Mouse (Mus musculus): ENCODE data around the gene Mocs3.

Mocs3 gene

DNA sequence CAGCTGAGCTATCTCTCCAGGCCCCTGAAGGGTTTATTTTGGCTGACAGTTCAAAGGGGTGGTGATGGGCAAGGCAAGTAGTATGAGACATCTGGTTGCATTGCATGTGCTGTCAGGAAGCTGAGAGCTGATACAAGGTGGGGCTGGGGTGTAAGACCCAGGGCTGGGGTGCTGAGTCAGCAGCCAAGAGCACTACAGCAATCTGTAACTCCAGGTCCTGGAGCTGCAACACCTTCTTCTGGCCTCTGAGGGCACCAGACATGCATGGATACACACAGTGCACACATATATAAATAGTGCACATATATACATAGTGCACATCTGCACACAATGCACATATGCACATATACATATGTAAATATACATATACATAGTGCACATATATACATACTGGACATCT is 12.4 kb downstream of the Mocs3 start:
- no peak for DNase-seq (ENCODE audit: low read depth)

DNA sequence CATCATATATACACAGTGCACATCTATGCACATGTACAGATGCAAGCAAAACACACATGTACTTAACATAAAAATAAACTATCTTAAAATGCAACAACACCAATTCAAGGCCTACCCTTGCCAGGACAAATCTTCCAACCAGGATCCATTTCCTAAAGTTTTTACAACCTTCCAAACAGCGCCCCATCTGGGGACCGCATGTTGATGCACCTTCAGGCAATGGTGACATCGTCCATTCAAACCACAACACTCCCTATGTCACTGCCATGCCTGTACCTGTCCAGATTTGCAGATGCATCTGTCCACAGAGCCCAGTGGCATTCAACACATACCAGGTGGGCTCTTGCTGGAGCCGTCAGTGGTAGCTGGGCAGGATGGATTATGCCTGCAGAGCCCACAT is 12.9 kb downstream of the Mocs3 start:
- no peak for DNase-seq (ENCODE audit: low read depth)

DNA sequence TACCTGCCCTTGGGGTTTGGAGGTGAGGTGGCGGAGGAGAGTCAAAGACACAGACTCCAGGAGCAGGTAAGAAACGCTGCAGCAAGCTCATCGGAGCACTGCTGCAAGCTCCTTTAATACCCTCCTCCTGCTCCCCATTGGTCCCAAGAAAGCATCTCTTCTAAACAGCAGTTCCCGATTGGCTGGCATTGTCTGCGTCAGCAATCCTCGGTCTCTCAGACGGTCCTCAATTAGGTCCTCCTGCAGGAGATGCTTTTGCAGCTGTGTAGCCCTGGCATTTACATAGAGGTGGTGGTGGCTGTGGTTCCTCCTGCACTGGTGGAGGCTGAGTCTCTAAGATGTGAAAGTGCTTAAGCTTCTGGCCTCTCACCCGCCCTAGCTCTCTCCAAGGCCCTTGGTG is 15.1 kb downstream of the Mocs3 start:
- DNase-seq (ENCODE audit: low read depth), result no peak

DNA sequence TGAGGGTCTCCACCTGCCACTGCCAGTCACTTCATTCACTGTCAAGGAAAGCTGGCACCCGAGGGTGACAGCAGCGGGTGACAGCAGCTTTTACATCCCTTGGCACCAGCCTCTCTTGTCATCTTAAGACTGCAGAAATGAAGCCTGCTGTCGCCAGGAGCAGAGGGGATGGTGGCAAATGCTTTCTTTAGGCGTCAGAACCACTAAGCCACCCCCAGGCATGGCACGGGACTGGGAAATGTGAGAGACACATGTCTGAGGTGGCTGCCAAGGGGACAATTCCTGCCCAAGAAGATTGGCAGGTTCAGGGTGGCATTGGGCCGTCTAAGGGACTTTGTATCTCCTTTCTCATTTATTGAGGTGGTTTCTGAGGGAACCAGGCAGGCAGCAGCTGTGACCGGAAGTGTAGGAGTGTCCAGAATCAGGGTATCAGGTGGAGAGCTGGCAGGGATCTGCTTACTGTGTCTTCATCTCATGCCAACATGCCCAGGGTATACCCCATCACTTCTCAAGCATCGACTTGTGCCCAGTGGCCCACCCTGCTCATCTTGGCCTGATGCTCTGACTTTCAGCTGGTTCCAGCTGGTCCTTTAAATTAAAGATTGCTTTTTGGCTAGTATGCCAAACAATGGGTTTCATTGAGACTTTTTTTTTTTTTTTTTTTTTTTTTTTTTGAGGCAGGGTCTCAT is 17.9 kb downstream of the Mocs3 start:
- DNase-seq (ENCODE audit: low read depth), result no peak

DNA sequence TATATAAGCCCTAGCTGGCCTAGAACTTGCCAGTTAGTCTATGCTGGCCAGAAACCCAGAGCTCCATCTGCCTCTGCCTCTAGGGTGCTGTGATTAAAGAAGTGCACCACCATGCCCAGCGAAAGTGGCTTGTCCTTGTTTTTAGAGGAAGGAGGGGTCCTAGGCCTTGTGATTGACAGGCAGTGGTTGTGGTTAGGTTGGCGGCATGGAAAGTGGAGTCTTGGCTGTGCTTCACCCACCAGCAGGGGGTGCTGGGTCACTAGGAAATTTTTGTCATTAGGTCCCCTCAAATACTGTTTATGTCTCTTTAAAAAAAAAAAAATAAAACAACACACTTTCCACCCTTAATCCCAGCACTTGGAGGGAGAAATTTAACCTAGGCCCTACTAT is 18.4 kb downstream of the Mocs3 start:
- DNase-seq (ENCODE audit: low read depth), result no peak

DNA sequence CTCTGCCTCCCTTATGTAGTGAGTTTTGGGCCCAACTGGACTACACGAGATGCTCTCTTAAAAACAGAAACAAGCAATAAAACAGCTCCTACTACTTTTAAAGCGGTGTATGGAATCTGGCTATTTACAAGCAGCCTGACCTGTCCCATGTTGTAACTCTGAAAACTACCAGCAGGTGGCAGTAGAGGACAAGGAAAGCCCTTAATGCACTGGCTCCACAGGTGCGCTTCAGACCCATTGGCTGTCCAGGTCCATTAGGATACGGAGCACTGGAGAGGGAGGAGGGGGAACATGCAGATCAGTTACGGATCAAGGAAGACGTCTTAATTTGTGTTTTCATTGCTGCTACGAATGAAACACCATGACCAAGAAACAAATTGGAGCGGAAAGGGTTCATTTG is 19.8 kb downstream of the Mocs3 start:
- peak; percentile 82 for DNase-seq (ENCODE audit: low read depth)

DNA sequence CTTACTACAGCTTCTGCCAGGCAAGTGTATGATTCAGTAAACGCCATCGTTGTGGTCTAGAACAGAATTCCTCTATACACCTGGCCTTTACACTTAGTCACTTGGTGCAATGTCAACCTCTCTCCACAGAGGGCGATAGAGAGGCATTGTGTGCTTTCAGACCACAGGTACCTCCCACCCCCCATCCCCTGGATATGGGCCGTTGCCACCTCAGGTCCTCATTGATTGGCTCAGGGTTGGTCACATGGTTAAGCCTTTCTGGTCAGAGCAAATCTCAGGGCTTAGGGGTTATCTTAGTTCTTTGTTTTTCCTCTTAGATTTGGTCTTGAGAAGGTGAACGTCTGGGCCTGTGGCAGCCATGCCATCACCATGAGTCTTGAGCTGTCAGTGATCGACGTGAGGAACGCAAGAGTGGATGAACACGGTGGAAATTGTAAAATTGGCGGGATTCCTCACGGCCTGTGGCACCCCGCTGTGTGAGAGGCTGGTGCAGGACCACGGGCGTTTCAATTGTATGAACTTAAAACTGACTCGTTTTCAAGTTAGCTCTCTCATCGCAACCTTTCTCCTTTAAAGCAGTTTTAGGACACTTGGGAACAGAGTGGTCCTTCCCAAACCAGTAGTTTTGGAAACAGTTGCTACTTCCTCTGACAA is 22.3 kb downstream of the Mocs3 start:
- no peak for DNase-seq (ENCODE audit: low read depth)

DNA sequence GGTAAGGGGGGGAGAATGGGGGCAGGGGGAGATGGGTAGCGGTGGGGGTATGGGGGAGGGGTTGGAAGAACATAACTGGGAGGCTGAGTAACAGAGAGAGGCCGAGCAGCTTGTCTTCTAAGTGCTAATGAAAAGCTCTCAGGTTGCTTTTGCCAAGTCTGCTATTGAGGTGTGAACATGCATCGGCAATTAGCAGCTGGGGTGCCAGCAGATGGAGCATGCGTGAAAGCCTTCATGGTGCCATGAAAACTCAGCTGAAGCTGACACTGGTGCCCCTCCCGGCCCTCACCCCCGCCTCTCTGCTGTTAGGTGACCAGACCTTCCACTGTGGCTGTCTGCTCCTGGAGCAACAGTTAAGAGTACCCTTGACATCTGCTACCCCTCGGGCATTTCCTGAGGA is 23.4 kb downstream of the Mocs3 start:
- no peak for DNase-seq (ENCODE audit: low read depth)

DNA sequence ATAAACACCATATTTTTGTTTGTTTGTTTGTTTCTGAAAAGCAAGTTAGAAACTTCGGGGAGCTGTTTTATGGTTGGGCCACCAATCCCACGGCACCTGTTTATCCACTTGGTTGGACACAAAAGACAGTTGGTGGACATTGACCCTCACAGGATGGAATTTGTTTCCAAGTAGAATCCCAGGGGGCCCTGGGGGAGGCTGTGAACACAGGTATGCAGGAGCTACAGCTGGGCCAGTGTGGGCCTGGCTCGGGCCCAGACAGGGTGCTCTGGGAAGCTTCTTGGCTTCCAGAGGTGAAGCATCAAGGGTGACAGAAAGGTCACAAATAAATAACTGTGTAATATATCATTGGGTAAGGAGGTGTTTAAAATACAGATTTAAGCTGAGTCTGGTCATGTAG is 26.1 kb downstream of the Mocs3 start:
- no peak for DNase-seq (ENCODE audit: low read depth)

DNA sequence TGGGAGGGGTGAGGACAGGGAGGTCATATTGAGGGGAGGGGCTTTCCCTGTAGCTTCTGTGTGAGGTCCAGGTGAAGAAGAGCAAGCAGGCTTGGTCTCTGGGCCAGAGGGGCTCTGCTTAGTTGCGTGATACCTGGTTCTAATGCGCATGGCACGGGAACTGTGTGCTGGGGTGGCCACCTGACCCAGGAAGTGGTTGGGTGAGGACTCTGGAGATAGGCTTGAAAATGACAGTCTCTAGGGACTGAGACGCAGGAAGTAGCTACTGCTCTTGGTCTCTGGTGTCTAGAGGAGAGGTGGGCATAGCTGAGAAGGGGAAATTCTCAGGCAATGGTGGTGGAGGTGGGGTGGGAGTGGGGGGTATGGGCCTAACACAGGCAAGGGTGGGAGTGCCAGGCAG is 26.8 kb downstream of the Mocs3 start:
- no peak for DNase-seq (ENCODE audit: low read depth)

DNA sequence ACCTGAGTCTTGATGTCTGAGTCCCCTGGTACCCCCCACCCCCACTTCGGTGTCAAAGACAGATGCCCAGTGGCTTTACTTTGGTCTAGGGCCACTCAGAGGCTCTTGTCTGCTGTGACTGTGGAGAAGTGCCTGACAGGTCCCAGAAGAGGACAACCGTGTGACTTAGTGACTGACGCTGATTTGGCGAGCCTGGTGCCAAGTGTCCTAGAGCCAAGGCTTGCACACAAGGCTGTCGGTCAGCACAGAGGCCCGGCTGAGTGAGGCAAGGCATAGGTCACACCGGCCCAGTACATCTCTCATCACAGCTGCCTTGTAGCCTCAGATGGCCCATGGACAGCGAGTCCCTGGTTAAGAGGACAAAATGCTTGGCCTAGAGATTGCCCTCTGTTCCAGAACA is 28.6 kb downstream of the Mocs3 start:
- no peak for DNase-seq (ENCODE audit: low read depth)

DNA sequence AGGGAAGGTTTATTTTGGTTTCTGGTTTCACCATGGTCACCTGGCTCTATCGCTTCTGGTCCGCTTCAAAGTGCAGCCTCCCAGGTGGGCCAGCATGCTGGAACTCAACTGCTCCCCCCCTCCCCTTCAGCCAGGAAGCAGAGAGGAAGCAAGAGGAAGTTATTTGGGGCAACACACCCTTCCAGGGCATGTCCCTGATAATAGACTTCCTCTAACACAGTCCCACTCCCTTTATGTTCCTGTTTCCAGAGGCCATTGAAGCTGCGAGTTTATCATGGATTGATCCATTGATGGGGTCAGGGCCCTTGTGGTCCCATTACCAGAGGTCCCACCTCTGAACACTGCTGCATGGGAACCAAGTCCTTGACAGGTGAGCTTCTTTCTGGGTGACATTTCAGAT is 29.7 kb downstream of the Mocs3 start:
- no peak for DNase-seq (ENCODE audit: low read depth)

DNA sequence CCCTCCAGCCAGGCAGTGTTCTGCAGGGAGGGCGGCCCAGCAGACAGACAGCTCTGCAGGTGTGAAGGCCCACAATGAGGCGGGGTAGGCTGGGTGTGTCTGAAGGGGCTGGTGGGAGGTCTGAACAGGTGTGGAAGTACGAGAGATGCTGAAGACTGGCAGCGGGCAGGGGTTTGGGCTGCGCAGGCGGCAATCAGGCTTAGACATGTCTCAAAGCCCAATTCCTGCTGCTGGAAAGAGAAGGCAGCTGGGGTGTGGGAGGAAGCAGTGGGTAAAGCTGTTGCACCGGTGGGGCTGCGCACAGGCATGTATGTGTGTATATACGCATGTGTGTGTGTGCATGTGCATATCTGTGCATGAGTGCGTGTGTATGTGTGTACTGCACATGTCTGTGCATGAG is 30.5 kb downstream of the Mocs3 start:
- DNase-seq (ENCODE audit: low read depth), result no peak

DNA sequence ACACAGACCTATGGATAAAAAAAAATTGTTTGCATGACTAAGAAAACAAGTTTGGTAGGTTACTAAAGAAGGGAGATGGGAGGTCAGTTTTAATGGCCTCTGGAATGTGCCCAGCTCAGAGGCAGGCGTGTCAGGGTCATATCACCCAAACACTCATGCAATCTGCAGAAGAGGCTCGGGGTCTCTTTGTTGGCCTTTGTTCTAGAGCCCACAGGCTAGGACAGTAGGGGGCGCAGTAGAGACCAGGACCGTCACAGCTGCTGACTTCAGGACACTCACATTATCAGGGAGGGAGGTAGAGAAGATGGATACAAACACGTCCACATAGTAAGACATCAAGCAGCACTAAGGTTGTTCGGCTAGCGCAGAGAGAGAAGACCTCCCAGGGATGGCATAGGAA is 37.6 kb downstream of the Mocs3 start:
- no peak for DNase-seq (ENCODE audit: low read depth)

DNA sequence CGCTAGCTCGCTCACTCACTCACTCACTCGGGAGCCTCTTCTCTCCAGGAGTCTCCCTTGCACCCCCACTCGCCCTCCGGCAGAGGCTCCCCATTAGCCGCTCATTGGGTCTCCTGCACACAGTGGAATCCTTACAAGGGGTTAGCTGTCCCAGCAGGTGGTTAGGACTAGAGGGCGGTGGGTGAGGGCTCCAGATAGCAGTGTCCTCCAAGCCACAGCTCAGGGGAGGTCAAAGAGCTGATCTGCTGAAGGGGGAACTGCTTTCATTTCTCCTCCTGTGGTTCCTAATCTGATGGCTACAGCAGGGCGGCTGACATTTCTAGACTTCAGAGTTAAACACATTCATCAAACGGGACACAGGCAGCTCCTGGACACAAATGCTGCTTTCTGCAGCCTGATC is 43.0 kb downstream of the Mocs3 start:
- no peak for DNase-seq (ENCODE audit: low read depth)

DNA sequence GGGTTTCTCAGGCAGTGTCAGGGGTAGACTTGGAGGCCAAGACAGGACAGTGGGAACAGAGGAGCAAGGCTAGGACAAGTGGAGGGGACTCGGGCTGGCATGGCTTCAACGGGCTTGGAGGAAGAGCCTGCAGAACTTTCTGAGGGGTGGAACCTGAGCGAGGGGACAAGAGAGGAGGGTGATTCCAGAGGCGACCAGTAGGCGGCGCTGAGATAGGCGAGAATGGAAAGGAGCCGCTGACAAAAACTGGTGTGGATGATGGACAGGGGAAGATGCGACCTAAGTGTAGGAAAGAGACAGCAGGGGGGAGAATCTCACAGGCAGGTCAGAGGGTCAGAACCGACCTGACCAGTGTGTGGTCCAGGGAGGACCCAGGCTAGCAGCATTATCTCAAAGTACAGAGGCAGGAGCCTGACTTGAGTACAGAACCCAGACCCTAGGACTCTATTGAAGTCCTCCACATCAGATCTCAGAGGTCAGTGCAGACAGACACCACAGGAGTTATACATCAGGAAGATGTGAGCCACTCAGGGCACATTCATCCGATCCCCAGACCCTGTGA is 44.0 kb downstream of the Mocs3 start:
- peak; percentile 27 for DNase-seq (ENCODE audit: low read depth)

DNA sequence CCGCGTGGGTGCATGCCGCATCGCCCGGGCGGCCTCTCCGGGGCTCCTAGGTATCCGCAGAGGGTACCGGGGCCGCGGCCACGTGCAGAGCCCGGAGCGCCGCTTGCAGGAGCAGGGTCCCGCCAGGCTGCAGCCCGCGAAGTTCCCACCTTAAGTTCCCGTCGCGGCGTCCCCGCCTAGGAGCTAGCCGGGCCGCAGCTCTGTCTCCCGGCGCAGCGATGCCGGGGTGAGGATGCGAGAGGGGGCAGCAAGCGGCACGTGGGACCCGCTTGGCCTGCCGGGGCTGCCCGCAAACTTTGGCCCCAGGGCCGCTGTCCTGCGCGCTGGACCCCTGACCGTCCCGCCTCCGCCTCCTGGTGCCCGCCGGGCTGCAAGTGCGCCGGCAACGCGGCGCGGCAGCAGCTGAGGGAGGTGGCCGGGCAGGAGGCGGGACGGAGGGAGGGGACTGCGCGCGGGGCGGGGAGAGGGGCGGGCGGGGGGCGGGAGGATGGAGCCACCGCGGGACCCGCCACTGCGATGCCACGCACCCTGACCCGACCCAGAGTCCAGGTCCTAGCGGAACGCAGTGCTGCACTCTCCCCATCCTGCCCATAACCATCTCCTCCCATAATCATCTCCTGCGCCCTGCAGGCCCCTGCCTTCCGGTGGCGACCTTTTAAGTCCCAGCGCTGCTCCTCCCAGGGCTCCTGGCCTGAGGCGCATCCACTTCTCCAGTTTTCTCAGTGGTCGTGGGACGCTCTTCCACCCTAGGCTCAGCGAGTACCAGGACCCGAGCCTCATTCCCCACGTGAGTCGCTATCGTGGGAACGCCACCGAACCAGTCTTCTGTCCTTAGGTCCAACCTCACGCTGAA is 50.5 kb downstream of the Mocs3 start:
- no peak for DNase-seq (ENCODE audit: low read depth)

DNA sequence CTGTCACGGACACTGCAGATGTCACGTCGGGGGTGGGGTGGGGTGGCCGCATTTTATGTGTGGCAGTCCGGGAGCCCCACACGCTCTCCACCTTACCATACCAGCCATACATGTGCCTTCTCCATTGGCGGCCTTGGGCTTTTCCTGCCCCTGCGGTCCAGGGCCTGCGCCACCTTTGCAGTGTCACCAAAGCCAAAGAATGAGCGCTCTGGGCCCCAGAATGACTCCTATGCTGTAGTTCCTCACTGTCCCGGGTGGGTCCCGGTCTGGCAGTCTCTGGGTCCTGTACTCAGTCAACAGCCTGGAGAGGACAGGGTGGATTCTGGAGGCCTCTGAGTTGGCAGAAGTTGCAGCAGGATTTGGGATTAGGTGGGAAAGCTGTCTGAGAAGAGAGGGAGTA is 51.2 kb downstream of the Mocs3 start, which contains the start of gene Kcng1:
Gene Kcng1 (minus strand): TSS at position 155 of the 400 bp plus-strand sequence.
- no peak for DNase-seq (ENCODE audit: low read depth)
